Mouse (Mus musculus): Measurements from ENCODE around the gene Ehhadh.

GRCm38 (mm10) chr16:21835584-21835931, 48.0 kb upstream of the Ehhadh start:
- TF ChIP-seq TAL1 (conservative IDR thresholded peaks at IDR 0.05; ENCODE audit: low read depth, low read length) (no peak), CTCF (IDR thresholded peaks at IDR 0.05; ENCODE audit: low read depth, low read length) (no peak), GATA1 (IDR thresholded peaks at IDR 0.05; ENCODE audit: borderline replicate concordance, low read length) (no peak), GATA2 (IDR thresholded peaks at IDR 0.05; ENCODE audit: borderline replicate concordance, low read depth, low read length) (no peak), POLR2AphosphoS5 (IDR thresholded peaks at IDR 0.05; ENCODE audit: insufficient replicate concordance, low read depth, low read length) (no peak)
